Mouse (Mus musculus) MEL (cell line): ENCODE results near the gene Nipal4.

Experiments used
- CHD1 ChIP-seq: IDR thresholded peaks from 2 replicates; pipeline ENCODE4 v1.6.1; 2012; ENCODE audit warnings: low read depth, mild to moderate bottlenecking, inconsistent platforms, low read length, improper control_type of control experiment
- CTCF ChIP-seq, 3 experiments: IDR thresholded peaks in 2 of 3; conservative IDR thresholded peaks in 1 of 3; 2 replicates each; pipeline ENCODE4 v1.5.1; 2011 to 2012; ENCODE audit warnings: low read length in 3 of 3, low read depth in 2 of 3, mild to moderate bottlenecking in 2 of 3, improper control_type of control experiment in 1 of 3, inconsistent platforms in 1 of 3, mixed read lengths in 1 of 3, moderate library complexity in 1 of 3; ENCODE audit not compliant: control insufficient read depth in 1 of 3, insufficient read depth in 1 of 3, poor library complexity in 1 of 3, severe bottlenecking in 1 of 3
- ELF1 ChIP-seq: IDR thresholded peaks from 2 replicates; pipeline ENCODE4 v1.6.1; 2014; ENCODE audit warnings: low read depth, mild to moderate bottlenecking, inconsistent platforms, low read length, improper control_type of control experiment, moderate library complexity
- ETS1 ChIP-seq: IDR thresholded peaks from 2 replicates; pipeline ENCODE4 v1.6.1; 2012; ENCODE audit warnings: low read depth, mild to moderate bottlenecking, inconsistent platforms, low read length, improper control_type of control experiment, moderate library complexity
- GABPA ChIP-seq: IDR thresholded peaks from 2 replicates; pipeline ENCODE4 v1.6.1; 2012; ENCODE audit warnings: low read depth, mild to moderate bottlenecking, inconsistent platforms, low read length, improper control_type of control experiment, moderate library complexity
- MAX ChIP-seq: IDR thresholded peaks from 2 replicates; pipeline ENCODE4 v1.6.1; 2011; ENCODE audit warnings: low read length, improper control_type of control experiment
- POLR2A ChIP-seq, 2 experiments: IDR thresholded peaks; 2 replicates each; pipeline ENCODE4 v1.6.1; 2011 to 2012; ENCODE audit warnings: low read length in 2 of 2, mild to moderate bottlenecking in 2 of 2, control low read depth in 1 of 2, improper control_type of control experiment in 1 of 2, low read depth in 1 of 2, moderate library complexity in 1 of 2; ENCODE audit not compliant: control insufficient read depth in 1 of 2, insufficient read depth in 1 of 2, poor library complexity in 1 of 2
- POLR2AphosphoS2 ChIP-seq: IDR thresholded peaks from 2 replicates; pipeline ENCODE4 v1.6.1; 2011; ENCODE audit warnings: low read length, improper control_type of control experiment
- UBTF ChIP-seq: IDR thresholded peaks from 2 replicates; pipeline ENCODE4 v1.6.1; 2012; ENCODE audit warnings: low read depth, mild to moderate bottlenecking, inconsistent platforms, low read length, improper control_type of control experiment, moderate library complexity, borderline replicate concordance; ENCODE audit not compliant: insufficient read depth
- ZC3H11A ChIP-seq: IDR thresholded peaks from 2 replicates; pipeline ENCODE4 v1.6.1; 2012; ENCODE audit warnings: low read depth, mild to moderate bottlenecking, inconsistent platforms, low read length, improper control_type of control experiment

GRCm38 (mm10) chr11:46115411-46116173, 50.7 kb downstream of the Nipal4 start:
- no peak for TF ChIP-seq POLR2AphosphoS2
- TF ChIP-seq CTCF (IDR thresholded peaks at IDR 0.05 in 2 of 3, conservative IDR thresholded peaks at IDR 0.05 in 1 of 3; ENCODE audit: control insufficient read depth in 1 of 3, insufficient read depth in 1 of 3, low read depth in 2 of 3, low read length in 3 of 3, poor library complexity in 1 of 3, severe bottlenecking in 1 of 3), result no peak
- TF ChIP-seq MAX, result no peak
- no peak for TF ChIP-seq GABPA
- no peak for TF ChIP-seq ETS1
- TF ChIP-seq POLR2A (IDR thresholded peaks at IDR 0.05; ENCODE audit: control insufficient read depth in 1 of 2, insufficient read depth in 1 of 2, low read depth in 1 of 2, low read length in 2 of 2, poor library complexity in 1 of 2), result no peak
- no peak for TF ChIP-seq ELF1
- TF ChIP-seq CHD1, result no peak
- no peak for TF ChIP-seq ZC3H11A
- TF ChIP-seq UBTF, result no peak
